Mouse (Mus musculus) limb, embryonic 15.5 days (tissue): Measurements from ENCODE around the gene Vsx1. TPM values are rescaled to one million over a fixed set of nuclear protein-coding genes. Genes with fewer than 3 reads are reported as not detected.
A peak's percentile ranks its signal among the peaks of the same experiment; 100 is the strongest.

ENCODE experiments used
- ATAC-seq: fragments of 200-750 bp; cut with Nextera tagmentation; 2 replicates; pipeline ENCODE4 v1.8.0; 2017; ENCODE audit warnings: low read depth, moderate TSS enrichment; ENCODE audit not compliant: insufficient number of reproducible peaks, low FRiP score, low TSS enrichment
- H3K27ac ChIP-seq: fragments of 300-500 bp; sonication (generic); 2 replicates; pipeline ENCODE4 v1.5.1; 2015; ENCODE audit warnings: moderate library complexity, mild to moderate bottlenecking, inconsistent platforms
- H3K27me3 ChIP-seq: fragments of 300-500 bp; sonication (generic); 2 replicates; pipeline ENCODE4 v1.6.1; 2015; ENCODE audit warnings: inconsistent platforms
- H3K36me3 ChIP-seq: fragments of 300-500 bp; sonication (generic); 2 replicates; pipeline ENCODE4 v1.6.1; 2015; ENCODE audit warnings: inconsistent platforms
- H3K4me1 ChIP-seq: fragments of 300-500 bp; sonication (generic); 2 replicates; pipeline ENCODE4 v1.6.1; 2015; ENCODE audit warnings: inconsistent platforms
- H3K4me2 ChIP-seq: fragments of 300-500 bp; sonication (generic); 2 replicates; pipeline ENCODE4 v1.6.1; 2015; ENCODE audit warnings: mild to moderate bottlenecking, inconsistent platforms
- H3K4me3 ChIP-seq: fragments of 300-500 bp; sonication (generic); 2 replicates; pipeline ENCODE4 v1.5.1; 2015; ENCODE audit warnings: mild to moderate bottlenecking, inconsistent platforms
- H3K9ac ChIP-seq: fragments of 300-500 bp; sonication (generic); 2 replicates; pipeline ENCODE4 v1.6.1; 2015; ENCODE audit warnings: inconsistent platforms
- H3K9me3 ChIP-seq: fragments of 300-500 bp; sonication (generic); 2 replicates; pipeline ENCODE4 v1.6.1; 2016; ENCODE audit warnings: inconsistent platforms
- WGBS: fragments of 180-500 bp; shearing (Covaris S2); methylation state at CpG from one replicate; pipeline ENCODE4 v1.1.7; 2015; 5-methylcytosine and 5-hydroxymethylcytosine counted together
- polyA plus RNA-seq: library from polyadenylated mRNA; unstranded; fragments of >200 nt; fragmentation: Nextera tagmentation; extraction: Ambion mirVana; gene quantifications from 2 replicates; pipeline ENCODE4 v1.2.1, GENCODE M21; 2015

Gene Vsx1
- polyA plus RNA-seq, 1 experiment from 2014 or later, result not detected

DNA sequence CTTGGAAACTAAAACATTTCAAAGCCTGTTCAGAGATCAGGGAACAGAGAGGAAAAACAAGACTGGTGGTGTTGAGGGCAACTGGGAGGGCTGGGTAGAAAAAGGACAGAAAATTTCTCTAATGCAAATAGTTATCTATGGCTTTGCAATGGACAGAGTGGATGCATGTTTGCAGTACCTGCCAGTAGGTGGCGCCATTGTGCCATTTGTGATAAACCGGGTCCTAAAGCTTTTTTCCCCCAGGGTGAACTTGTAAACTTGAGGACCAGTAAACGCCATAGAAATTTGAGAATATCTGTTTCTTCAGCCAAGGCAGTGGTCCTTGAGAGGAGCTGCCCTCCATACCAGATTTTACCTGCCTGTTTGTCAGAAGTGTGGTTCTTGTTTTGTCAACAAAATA is 10.8 kb downstream of the Vsx1 start:
- no peak overlapping the region for H3K9ac ChIP-seq
- 0 out of 2 replicates have a peak, but pooled peaks cover 3% of the 10 kb centered on the region for H3K4me1 ChIP-seq
- H3K4me3 ChIP-seq, result no peak overlapping the region
- 0% methylated on average over 3 of the region's 3 CpGs for WGBS
- no peak for ATAC-seq
- no peaks in the 10 kb centered on the region for H3K9me3 ChIP-seq
- H3K27me3 ChIP-seq, result 0 out of 2 replicates have a peak, but pooled peaks cover 4% of the 10 kb centered on the region
- H3K4me2 ChIP-seq, result no peak overlapping the region
- H3K36me3 ChIP-seq, result no peaks in the 10 kb centered on the region
- no peak overlapping the region for H3K27ac ChIP-seq

GRCm38 (mm10) chr2:150675525-150675924 is 13.6 kb downstream of the Vsx1 start:
- Histone ChIP-seq H3K9me3 (no peaks in the 10 kb centered on the region), H3K4me3 (no peak overlapping the region), H3K9ac (no peak overlapping the region), H3K36me3 (no peaks in the 10 kb centered on the region), H3K27me3 (0 out of 2 replicates have a peak, but pooled peaks cover 4% of the 10 kb centered on the region), H3K4me2 (no peak overlapping the region), H3K4me1 (0 out of 2 replicates have a peak, but pooled peaks cover 3% of the 10 kb centered on the region), H3K27ac (no peak overlapping the region)
- no peak for ATAC-seq
- WGBS, result 39% methylated on average over 1 of the region's 1 CpGs

- Histone ChIP-seq H3K4me3 (no peak overlapping the region), H3K9ac (no peak overlapping the region), H3K9me3 (no peaks in the 10 kb centered on the region), H3K27me3 (0 out of 2 replicates have a peak, but pooled peaks cover 4% of the 10 kb centered on the region), H3K27ac (no peak overlapping the region), H3K4me2 (no peak overlapping the region), H3K4me1 (0 out of 2 replicates have a peak, but pooled peaks cover 3% of the 10 kb centered on the region), H3K36me3 (no peaks in the 10 kb centered on the region)
- WGBS, result 3% methylated on average over 2 of the region's 2 CpGs
- no peak for ATAC-seq
Measured at GRCm38 (mm10) chr2:150674900-150675299, 14.3 kb downstream of the Vsx1 start.

- Histone ChIP-seq H3K9ac (no peak overlapping the region), H3K4me3 (no peak overlapping the region), H3K4me2 (no peak overlapping the region), H3K27ac (no peak overlapping the region), H3K27me3 (peaks cover 10% of the 10 kb centered on the region), H3K9me3 (no peaks in the 10 kb centered on the region), H3K36me3 (no peaks in the 10 kb centered on the region), H3K4me1 (0 out of 2 replicates have a peak, but pooled peaks cover 3% of the 10 kb centered on the region)
- no peak for ATAC-seq
- 84% methylated on average over 11 of the region's 11 CpGs for WGBS
Measured at GRCm38 (mm10) chr2:150673929-150674328, 15.2 kb downstream of the Vsx1 start.

GRCm38 (mm10) chr2:150671609-150672290 is 17.4 kb downstream of the Vsx1 start:
- Histone ChIP-seq H3K4me1 (peaks cover 19% of the 10 kb centered on the region; the same call in 1 of the 2 replicates), H3K9ac (no peak overlapping the region), H3K9me3 (no peaks in the 10 kb centered on the region), H3K4me3 (no peak overlapping the region), H3K4me2 (no peak overlapping the region), H3K36me3 (no peaks in the 10 kb centered on the region), H3K27me3 (peaks cover 14% of the 10 kb centered on the region), H3K27ac (no peak overlapping the region)
- no peak for ATAC-seq
- WGBS, result 75% methylated on average over 8 of the region's 8 CpGs

- H3K9ac ChIP-seq, result no peak overlapping the region
- no peaks in the 10 kb centered on the region for H3K36me3 ChIP-seq
- peaks cover 16% of the 10 kb centered on the region for H3K27me3 ChIP-seq
- no peak for ATAC-seq
- WGBS, result 91% methylated on average over 1 of the region's 1 CpGs
- H3K9me3 ChIP-seq, result no peaks in the 10 kb centered on the region
- H3K4me1 ChIP-seq, result peaks cover 20% of the 10 kb centered on the region; the same call in 1 of the 2 replicates
- H3K4me3 ChIP-seq, result no peak overlapping the region
- no peak overlapping the region for H3K27ac ChIP-seq
- no peak overlapping the region for H3K4me2 ChIP-seq
Measured at GRCm38 (mm10) chr2:150670926-150671325, 18.2 kb downstream of the Vsx1 start.

DNA sequence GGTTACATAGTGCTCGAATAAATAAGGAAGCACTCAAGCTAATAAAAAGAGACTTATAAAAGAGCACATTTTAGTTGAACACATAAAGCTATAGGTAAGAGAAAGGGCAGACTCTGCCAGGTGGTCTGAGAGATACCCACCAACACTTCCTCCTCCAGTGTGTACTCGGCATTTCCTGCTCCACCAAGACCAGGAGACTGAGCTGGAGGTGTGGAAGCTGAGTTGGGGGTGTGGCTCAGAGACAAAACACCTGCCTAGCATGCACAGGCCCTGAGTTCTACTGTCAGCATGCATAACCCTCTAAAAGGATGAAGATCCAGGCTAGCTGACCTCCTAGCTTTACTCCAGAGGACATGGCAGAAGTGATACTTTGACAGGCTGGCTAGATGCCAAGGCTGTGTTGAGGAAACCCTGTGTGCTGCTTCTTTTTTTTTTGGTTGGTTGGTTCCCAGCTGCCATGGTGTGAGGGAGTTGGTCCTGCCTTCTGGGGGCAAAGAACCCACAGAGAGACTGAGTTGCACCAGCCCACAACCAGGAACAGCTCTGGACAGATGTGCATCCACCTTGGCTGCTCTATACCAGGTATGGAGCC is 19.6 kb downstream of the Vsx1 start:
- Histone ChIP-seq H3K36me3 (no peaks in the 10 kb centered on the region), H3K9ac (no peak overlapping the region), H3K4me1 (peaks cover 18% of the 10 kb centered on the region; the same call in 1 of the 2 replicates), H3K27ac (no peak overlapping the region), H3K9me3 (no peaks in the 10 kb centered on the region), H3K4me2 (no peak overlapping the region), H3K4me3 (no peak overlapping the region), H3K27me3 (peaks cover 16% of the 10 kb centered on the region)
- no peak for ATAC-seq
- 57% methylated on average over 2 of the region's 2 CpGs for WGBS

DNA sequence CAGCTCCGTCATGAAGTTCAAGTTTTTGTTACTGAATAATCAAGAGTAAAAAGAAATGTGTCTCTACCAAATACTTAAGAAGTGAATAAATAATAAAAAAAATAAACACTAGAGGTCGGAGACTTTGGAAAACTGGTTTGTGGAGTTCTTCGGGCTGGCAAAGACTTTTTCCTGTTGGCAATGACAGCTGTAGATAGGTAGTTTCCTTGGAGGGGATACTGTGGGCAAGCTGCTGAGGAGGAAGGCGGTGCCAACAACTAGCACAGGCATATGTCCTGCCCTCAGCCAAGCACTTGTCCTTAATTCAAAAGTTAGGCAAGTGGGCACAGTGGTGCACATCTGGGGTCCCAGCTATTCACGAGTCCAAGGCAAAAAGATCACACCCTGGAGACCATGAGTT is 20.2 kb downstream of the Vsx1 start:
- H3K4me2 ChIP-seq, result no peak overlapping the region
- H3K36me3 ChIP-seq, result no peaks in the 10 kb centered on the region
- no peaks in the 10 kb centered on the region for H3K9me3 ChIP-seq
- no peak overlapping the region for H3K9ac ChIP-seq
- H3K4me3 ChIP-seq, result no peak overlapping the region
- peaks cover 16% of the 10 kb centered on the region for H3K27me3 ChIP-seq
- H3K4me1 ChIP-seq, result peaks cover 18% of the 10 kb centered on the region; the same call in 1 of the 2 replicates
- ATAC-seq, result no peak
- WGBS, result 76% methylated on average over 5 of the region's 5 CpGs
- H3K27ac ChIP-seq, result no peak overlapping the region

GRCm38 (mm10) chr2:150667820-150668766 is 21.1 kb downstream of the Vsx1 start, which contains the start of gene Acss1:
Acss1 (minus strand) TSS chr2:150668500.
- H3K4me2 ChIP-seq, result peak within 1 kb of the TSS; percentile 87
- peaks cover 18% of the 10 kb centered on the region; the same call in 1 of the 2 replicates for H3K4me1 ChIP-seq
- peak within 1 kb of the TSS; percentile 27 for H3K9ac ChIP-seq
- 3% methylated on average over 61 of the region's 61 CpGs for WGBS
- H3K27ac ChIP-seq, result no peak within 1 kb of the TSS
- H3K36me3 ChIP-seq, result no peaks in the 10 kb centered on the region
- peak within 1 kb of the TSS; percentile 64 for H3K4me3 ChIP-seq
- peak; percentile 71 for ATAC-seq
- H3K9me3 ChIP-seq, result no peaks in the 10 kb centered on the region
- peaks cover 16% of the 10 kb centered on the region for H3K27me3 ChIP-seq

- WGBS, result 4% methylated on average over 17 of the region's 17 CpGs
Measured at GRCm38 (mm10) chr2:150667065-150667819, 21.9 kb downstream of the Vsx1 start.

GRCm38 (mm10) chr2:150666723-150667064 is 22.5 kb downstream of the Vsx1 start:
- Histone ChIP-seq H3K27me3 (peaks cover 16% of the 10 kb centered on the region), H3K4me1 (peaks cover 25% of the 10 kb centered on the region; the same call in 1 of the 2 replicates), H3K4me2 (peak overlapping the region; percentile 87; the same call in 1 of the 2 replicates), H3K9ac (no peak overlapping the region), H3K4me3 (peak overlapping the region; percentile 64), H3K27ac (no peak overlapping the region), H3K36me3 (no peaks in the 10 kb centered on the region), H3K9me3 (no peaks in the 10 kb centered on the region)
- WGBS, result 51% methylated on average over 7 of the region's 7 CpGs
- no peak for ATAC-seq

More at GRCm38 (mm10) chr2:150667065-150667819, 21.9 kb downstream of the Vsx1 start:
- Histone ChIP-seq H3K9me3 (no peaks in the 10 kb centered on the region), H3K36me3 (no peaks in the 10 kb centered on the region), H3K4me3 (peak overlapping the region; percentile 64), H3K9ac (peak overlapping the region; percentile 27; the same call in 1 of the 2 replicates), H3K4me1 (peaks cover 22% of the 10 kb centered on the region; the same call in 1 of the 2 replicates), H3K27me3 (peaks cover 16% of the 10 kb centered on the region), H3K4me2 (peak overlapping the region; percentile 87), H3K27ac (no peak overlapping the region)
- ATAC-seq, result no peak
